Mouse (Mus musculus): Measurements from ENCODE around the gene Cfap74. TPM values are rescaled to one million over a fixed set of nuclear protein-coding genes. Genes with fewer than 3 reads are reported as not detected.

Cfap74 gene
- total RNA-seq, 2 experiments from 2014 or later: 11.1 to 14.0 TPM

- DNase-seq: no peak
Observed at GRCm38 (mm10) chr4:155497963-155498362, 89.0 kb downstream of the Cfap74 start.

DNA sequence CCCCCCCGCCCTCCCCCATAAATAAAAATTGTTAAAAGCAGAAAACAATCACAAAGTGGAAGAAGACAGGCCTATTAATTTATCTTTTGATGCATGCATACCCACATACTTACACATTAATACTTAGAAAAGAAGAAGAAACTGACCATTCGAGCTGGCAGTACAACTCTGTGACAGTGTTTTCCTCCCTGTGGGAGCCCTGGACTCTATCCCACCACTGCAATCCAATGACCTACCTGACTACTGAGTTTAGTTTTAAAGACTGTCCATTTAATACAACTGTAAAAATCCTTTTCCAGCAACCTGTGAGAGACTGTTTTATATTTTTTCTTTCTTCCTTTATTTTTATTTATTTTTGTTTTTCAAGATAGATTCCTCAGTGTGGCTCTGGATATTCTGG lies 92.1 kb downstream of the Cfap74 start:
- DNase-seq: no peak

GRCm38 (mm10) chr4:155505067-155505466 lies 96.1 kb downstream of the Cfap74 start:
- DNase-seq: no peak

DNA sequence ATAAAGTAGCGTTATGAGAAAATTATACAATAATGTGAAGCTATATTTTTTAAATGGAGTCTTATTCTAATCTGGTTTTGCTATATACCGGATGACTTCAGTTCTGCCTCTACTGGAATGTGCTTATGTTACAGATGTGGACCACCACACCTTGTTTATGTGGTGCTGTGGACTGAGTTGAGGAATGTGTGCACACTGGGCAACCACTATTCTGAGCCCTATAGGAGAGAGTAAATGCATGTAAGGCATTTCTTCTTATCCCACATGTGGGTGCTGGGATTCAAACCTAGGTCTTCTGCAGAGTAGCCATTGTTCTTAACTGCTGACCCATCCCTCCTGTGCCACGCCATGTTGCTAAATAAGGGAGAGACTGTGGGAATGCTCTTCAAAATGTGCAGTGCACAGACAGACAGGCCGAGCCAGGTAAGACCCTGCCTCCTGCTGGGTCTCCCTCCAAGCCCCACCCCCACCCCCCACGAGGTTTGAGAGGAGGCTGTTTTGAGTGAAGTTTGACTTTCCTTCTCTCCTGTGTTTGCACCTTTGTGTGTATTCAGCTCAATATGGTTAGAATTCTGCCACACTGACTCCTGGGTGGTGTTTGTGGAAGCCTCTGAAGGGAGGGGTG lies 96.8 kb downstream of the Cfap74 start:
- no peak for DNase-seq

DNA sequence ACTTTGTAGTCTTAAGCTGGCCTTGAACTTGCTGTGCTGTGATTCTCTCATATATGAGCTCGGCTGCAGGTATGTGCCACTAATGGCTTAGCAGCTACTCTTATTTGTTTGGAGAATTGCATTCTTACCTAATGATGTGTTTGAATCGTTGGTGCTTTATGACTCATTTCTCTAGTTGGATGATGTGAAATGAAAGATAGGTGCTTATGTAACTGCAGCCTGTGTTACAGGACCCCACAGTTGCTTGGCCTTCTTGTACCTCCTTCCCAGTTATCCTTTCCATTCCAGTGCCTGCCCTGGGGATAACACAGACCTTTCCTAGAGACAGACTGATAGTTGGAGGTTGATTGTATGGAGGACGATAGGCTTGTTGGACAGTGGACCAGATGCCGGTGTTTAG lies 99.6 kb downstream of the Cfap74 start:
- no peak for DNase-seq

GRCm38 (mm10) chr4:155510981-155511380 lies 102.0 kb downstream of the Cfap74 start:
- no peak for DNase-seq

GRCm38 (mm10) chr4:155514810-155515209 lies 105.8 kb downstream of the Cfap74 start:
- DNase-seq: no peak

Other genes starting within 250 kb of the Cfap74 start
- 100 to 1,000 TPM; 126 to 132 TPM for gene Ski, start 186.6 kb upstream of the Cfap74 start, total RNA-seq (2021)
- gene Faap20, start 159.4 kb upstream of the Cfap74 start, total RNA-seq (2021): 10 to 100 TPM; 30.9 to 35.1 TPM
- 100 to 1,000 TPM; 156 to 166 TPM for gene Prkcz, start 47.8 kb upstream of the Cfap74 start, total RNA-seq (2021)
- 10 to 100 TPM; 21.0 to 21.2 TPM for gene Gabrd, start 11.1 kb upstream of the Cfap74 start, total RNA-seq (2021)
- 1 to 10 TPM; 2.0 to 6.6 TPM for gene Tmem52, start 59.9 kb downstream of the Cfap74 start, total RNA-seq (2021)
- 100 to 1,000 TPM; 744 to 792 TPM for gene Gnb1, start 82.2 kb downstream of the Cfap74 start, total RNA-seq (2021)
- gene Nadk, start 153.2 kb downstream of the Cfap74 start, total RNA-seq (2021): 10 to 100 TPM; 65.8 to 71.5 TPM
- gene Slc35e2, start 192.2 kb downstream of the Cfap74 start, total RNA-seq (2021): 10 to 100 TPM; 40.1 to 41.0 TPM
- 10 to 100 TPM; 43.6 to 46.8 TPM for gene Cdk11b, start 215.7 kb downstream of the Cfap74 start, total RNA-seq (2021)
- not detected for gene Gm10563, start 236.2 kb downstream of the Cfap74 start, total RNA-seq (2021)
- 1 to 10 TPM; 3.9 to 6.4 TPM for gene Mmp23, start 244.2 kb downstream of the Cfap74 start, total RNA-seq (2021)

Measured in layer of hippocampus, postnatal 36 days (tissue).